Mouse (Mus musculus): ENCODE measurements around the gene Dnajc15. TPM values are rescaled to one million over a fixed set of nuclear protein-coding genes. Genes with fewer than 3 reads are reported as not detected.

Gene Dnajc15
- polyA plus RNA-seq, 1 experiment from 2014 or later, result 109 TPM

DNA sequence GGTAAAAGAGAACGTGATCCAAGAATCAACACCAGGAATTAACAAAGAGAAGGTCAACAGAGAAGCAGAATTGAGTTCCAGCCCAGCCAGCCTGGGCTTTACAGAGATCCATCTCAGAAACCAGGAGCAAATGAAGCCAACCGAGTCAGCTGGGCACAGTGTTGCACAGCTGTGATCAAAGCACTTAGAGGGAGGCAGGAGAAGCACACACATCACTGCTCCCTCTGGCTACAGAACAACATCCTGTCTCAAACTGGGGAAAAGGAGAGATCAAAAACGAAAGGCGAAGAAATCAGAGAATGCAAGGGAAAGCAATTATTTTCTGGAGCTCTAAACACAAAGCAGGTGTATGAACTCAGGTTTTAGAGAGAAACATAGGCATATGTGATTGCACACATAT is 28.7 kb downstream of the Dnajc15 start:
- Histone ChIP-seq H3K4me2 (ENCODE audit: low read length) (no peak overlapping the region), H3K27ac (ENCODE audit: low read depth) (no peak overlapping the region), H3K9me3 (ENCODE audit: control insufficient read depth, low read length) (no peaks in the 10 kb centered on the region), H3K4me3 (ENCODE audit: low read depth, low read length) (no peak overlapping the region), H3K9ac (ENCODE audit: low read length) (no peak overlapping the region), H3K36me3 (ENCODE audit: control insufficient read depth, insufficient read depth, low read length) (no peaks in the 10 kb centered on the region), H3K27me3 (replicated peaks; ENCODE audit: control insufficient read depth, insufficient read depth, low read length) (no peaks in the 10 kb centered on the region), H3K4me1 (replicated peaks; ENCODE audit: control insufficient read depth, insufficient read depth, low read length) (no peaks in the 10 kb centered on the region)
- DNase-seq (ENCODE audit: low spot score) (no peak), ATAC-seq (replicated peaks; ENCODE audit: low FRiP score, low TSS enrichment, low read depth) (no peak)
- 81% methylated on average over 4 of the region's 4 CpGs for WGBS

DNA sequence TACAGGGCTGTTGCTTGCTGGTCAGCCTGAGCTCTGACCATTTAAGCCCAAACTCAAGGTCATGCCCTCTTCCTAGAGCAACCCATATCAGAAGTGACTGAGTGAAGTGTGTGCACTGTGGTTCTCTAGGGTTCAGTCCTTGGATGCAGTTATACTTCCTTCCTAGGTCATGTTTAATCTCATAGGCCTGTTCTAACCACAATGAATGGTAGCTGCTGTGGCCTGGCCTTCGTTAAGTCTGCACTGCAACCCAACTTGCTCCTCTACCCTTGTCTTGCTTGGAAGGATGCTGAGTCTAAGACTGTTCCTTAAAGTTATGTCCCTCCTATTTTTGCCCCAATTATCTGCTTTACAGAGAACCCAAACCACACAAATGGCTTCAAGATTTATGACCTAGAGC is 29.4 kb downstream of the Dnajc15 start:
- 93% methylated on average over 1 of the region's 1 CpGs for WGBS
- H3K4me1 ChIP-seq (replicated peaks; ENCODE audit: control insufficient read depth, insufficient read depth, low read length), result no peaks in the 10 kb centered on the region
- H3K27ac ChIP-seq (ENCODE audit: low read depth), result no peak overlapping the region
- no peak overlapping the region for H3K9ac ChIP-seq (ENCODE audit: low read length)
- H3K9me3 ChIP-seq (ENCODE audit: control insufficient read depth, low read length), result no peaks in the 10 kb centered on the region
- DNase-seq (ENCODE audit: low spot score) (no peak), ATAC-seq (replicated peaks; ENCODE audit: low FRiP score, low TSS enrichment, low read depth) (no peak)
- no peaks in the 10 kb centered on the region for H3K27me3 ChIP-seq (replicated peaks; ENCODE audit: control insufficient read depth, insufficient read depth, low read length)
- no peak overlapping the region for H3K4me3 ChIP-seq (ENCODE audit: low read depth, low read length)
- H3K4me2 ChIP-seq (ENCODE audit: low read length), result no peak overlapping the region
- H3K36me3 ChIP-seq (ENCODE audit: control insufficient read depth, insufficient read depth, low read length), result no peaks in the 10 kb centered on the region

DNA sequence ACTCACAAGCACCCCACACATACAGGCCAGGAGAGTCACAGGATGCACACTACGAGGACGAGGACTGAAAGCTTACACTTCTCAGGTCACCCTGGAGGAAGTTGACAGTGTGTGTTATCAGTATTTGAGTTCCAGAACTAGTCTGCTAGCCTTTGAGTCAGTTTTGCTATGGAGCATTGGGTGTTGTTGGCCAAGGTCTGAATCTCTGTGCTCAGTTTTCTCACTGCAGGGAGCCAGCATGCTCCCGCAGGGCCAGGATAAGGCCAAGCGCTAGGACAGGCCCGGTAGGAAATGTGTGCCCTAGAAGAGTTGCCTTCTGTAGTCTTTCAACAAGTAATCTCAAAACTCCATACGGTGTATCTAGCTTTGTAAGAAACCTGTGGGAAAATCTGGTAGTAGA is 34.4 kb downstream of the Dnajc15 start:
- no peak overlapping the region for H3K4me3 ChIP-seq (ENCODE audit: low read depth, low read length)
- 82% methylated on average over 6 of the region's 6 CpGs for WGBS
- ATAC-seq (replicated peaks; ENCODE audit: low FRiP score, low TSS enrichment, low read depth), result no peak

DNA sequence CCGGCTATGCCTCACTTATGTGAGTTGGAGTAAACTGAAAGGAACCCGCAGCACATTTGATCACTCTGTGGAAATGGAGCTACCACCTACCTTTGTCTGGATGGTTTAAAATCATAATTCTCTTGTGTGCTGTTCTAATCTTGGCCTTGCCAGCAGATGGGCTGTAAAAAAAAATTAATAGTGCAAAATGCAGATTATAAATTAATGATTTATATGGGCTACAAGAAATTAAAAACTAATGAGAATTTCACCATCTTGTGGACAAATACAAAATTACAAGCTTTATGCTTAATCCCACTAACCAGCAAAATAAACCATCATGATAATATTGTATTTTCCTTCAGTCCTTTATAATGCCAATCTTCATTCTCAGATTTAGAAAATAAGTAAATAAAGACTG is 34.8 kb downstream of the Dnajc15 start:
- WGBS, result 93% methylated on average over 2 of the region's 2 CpGs
- no peak overlapping the region for H3K27ac ChIP-seq (ENCODE audit: low read depth)
- no peaks in the 10 kb centered on the region for H3K4me1 ChIP-seq (replicated peaks; ENCODE audit: control insufficient read depth, insufficient read depth, low read length)
- ATAC-seq (replicated peaks; ENCODE audit: low FRiP score, low TSS enrichment, low read depth) (no peak), DNase-seq (ENCODE audit: low spot score) (no peak)
- H3K9me3 ChIP-seq (ENCODE audit: control insufficient read depth, low read length), result no peaks in the 10 kb centered on the region
- no peak overlapping the region for H3K9ac ChIP-seq (ENCODE audit: low read length)
- H3K4me3 ChIP-seq (ENCODE audit: low read depth, low read length), result no peak overlapping the region
- H3K27me3 ChIP-seq (replicated peaks; ENCODE audit: control insufficient read depth, insufficient read depth, low read length), result no peaks in the 10 kb centered on the region
- no peaks in the 10 kb centered on the region for H3K36me3 ChIP-seq (ENCODE audit: control insufficient read depth, insufficient read depth, low read length)
- no peak overlapping the region for H3K4me2 ChIP-seq (ENCODE audit: low read length)

More for the DNA sequence above, 34.4 kb downstream of the Dnajc15 start:
- H3K9ac ChIP-seq (ENCODE audit: low read length), result no peak overlapping the region
- H3K36me3 ChIP-seq (ENCODE audit: control insufficient read depth, insufficient read depth, low read length), result no peaks in the 10 kb centered on the region
- no peaks in the 10 kb centered on the region for H3K4me1 ChIP-seq (replicated peaks; ENCODE audit: control insufficient read depth, insufficient read depth, low read length)
- H3K27me3 ChIP-seq (replicated peaks; ENCODE audit: control insufficient read depth, insufficient read depth, low read length), result no peaks in the 10 kb centered on the region
- no peak for DNase-seq (ENCODE audit: low spot score)
- no peak overlapping the region for H3K4me2 ChIP-seq (ENCODE audit: low read length)
- no peaks in the 10 kb centered on the region for H3K9me3 ChIP-seq (ENCODE audit: control insufficient read depth, low read length)
- no peak overlapping the region for H3K27ac ChIP-seq (ENCODE audit: low read depth)

DNA sequence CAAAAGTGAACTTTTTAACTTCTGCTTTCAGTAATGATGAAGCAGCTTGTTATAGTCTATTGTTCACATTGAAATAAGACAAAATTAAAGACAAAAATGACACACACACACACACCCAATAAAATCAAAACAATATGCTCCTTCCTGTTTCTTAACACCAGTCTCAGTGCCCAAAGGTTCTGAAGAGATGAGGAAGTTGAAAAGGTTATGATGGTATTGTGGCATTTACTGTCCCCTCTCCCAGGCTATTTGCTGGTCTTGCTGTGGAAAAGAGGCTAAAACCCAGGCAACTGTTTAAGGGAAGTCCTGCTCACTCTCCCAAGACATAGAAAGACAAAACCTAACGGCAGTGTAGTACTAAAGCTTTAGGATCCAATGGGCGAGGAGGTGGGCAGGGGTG is 38.1 kb downstream of the Dnajc15 start:
- Histone ChIP-seq H3K4me2 (ENCODE audit: low read length) (no peak overlapping the region), H3K27ac (ENCODE audit: low read depth) (no peak overlapping the region), H3K4me3 (ENCODE audit: low read depth, low read length) (no peak overlapping the region), H3K4me1 (replicated peaks; ENCODE audit: control insufficient read depth, insufficient read depth, low read length) (no peaks in the 10 kb centered on the region), H3K27me3 (replicated peaks; ENCODE audit: control insufficient read depth, insufficient read depth, low read length) (no peaks in the 10 kb centered on the region), H3K9me3 (ENCODE audit: control insufficient read depth, low read length) (no peaks in the 10 kb centered on the region), H3K36me3 (ENCODE audit: control insufficient read depth, insufficient read depth, low read length) (no peaks in the 10 kb centered on the region), H3K9ac (ENCODE audit: low read length) (no peak overlapping the region)
- ATAC-seq (replicated peaks; ENCODE audit: low FRiP score, low TSS enrichment, low read depth), result no peak
- WGBS, result 86% methylated on average over 2 of the region's 2 CpGs
- DNase-seq (ENCODE audit: low spot score), result no peak

DNA sequence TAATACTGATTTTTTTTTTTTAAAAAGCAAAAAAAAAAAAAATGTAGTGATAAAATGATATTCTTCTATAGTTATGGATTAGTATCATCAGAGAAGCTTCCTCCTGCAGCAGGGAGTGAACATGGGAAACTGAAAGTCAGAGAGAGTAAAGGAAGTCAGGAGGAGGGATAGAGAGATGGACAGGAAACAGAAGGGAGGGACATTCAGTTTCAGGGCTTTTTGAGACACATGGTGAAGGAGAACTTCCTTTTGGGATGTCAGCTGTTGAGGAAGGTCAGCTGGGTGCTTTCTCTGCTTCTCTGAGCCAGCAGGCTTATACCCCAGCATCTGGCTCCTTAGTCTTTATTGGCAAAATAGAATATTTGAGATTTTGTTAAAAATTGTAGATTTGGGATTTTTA is 42.6 kb downstream of the Dnajc15 start:
- no peak overlapping the region for H3K4me2 ChIP-seq (ENCODE audit: low read length)
- no peak for DNase-seq (ENCODE audit: low spot score)
- H3K4me1 ChIP-seq (replicated peaks; ENCODE audit: control insufficient read depth, insufficient read depth, low read length), result no peaks in the 10 kb centered on the region
- no peaks in the 10 kb centered on the region for H3K9me3 ChIP-seq (ENCODE audit: control insufficient read depth, low read length)
- H3K4me3 ChIP-seq (ENCODE audit: low read depth, low read length), result no peak overlapping the region
- no peak overlapping the region for H3K27ac ChIP-seq (ENCODE audit: low read depth)
- no peak overlapping the region for H3K9ac ChIP-seq (ENCODE audit: low read length)
- H3K27me3 ChIP-seq (replicated peaks; ENCODE audit: control insufficient read depth, insufficient read depth, low read length), result no peaks in the 10 kb centered on the region
- no peaks in the 10 kb centered on the region for H3K36me3 ChIP-seq (ENCODE audit: control insufficient read depth, insufficient read depth, low read length)
- ATAC-seq (replicated peaks; ENCODE audit: low FRiP score, low TSS enrichment, low read depth), result no peak

DNA sequence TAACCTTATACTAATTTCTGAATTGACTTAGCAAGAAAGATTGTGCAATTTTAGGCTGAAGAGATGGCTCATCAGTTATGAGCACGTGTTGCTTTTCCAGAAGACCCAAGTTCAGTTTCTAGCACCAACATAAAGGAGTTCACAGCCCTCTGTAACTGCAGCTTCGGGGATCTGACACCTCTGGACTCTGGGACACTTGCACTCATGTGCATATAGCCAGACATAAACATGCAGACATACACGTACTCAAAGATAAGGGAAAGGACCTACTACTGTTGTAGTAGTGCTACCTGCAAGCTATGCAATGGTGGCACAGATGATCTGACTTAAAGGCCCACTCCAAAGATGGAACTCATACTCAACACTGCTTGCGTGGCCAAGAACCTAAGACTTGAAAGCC is 43.0 kb downstream of the Dnajc15 start:
- no peaks in the 10 kb centered on the region for H3K4me1 ChIP-seq (replicated peaks; ENCODE audit: control insufficient read depth, insufficient read depth, low read length)
- DNase-seq (ENCODE audit: low spot score) (no peak), ATAC-seq (replicated peaks; ENCODE audit: low FRiP score, low TSS enrichment, low read depth) (no peak)
- H3K27ac ChIP-seq (ENCODE audit: low read depth), result no peak overlapping the region
- H3K36me3 ChIP-seq (ENCODE audit: control insufficient read depth, insufficient read depth, low read length), result no peaks in the 10 kb centered on the region
- H3K9ac ChIP-seq (ENCODE audit: low read length), result no peak overlapping the region
- 87% methylated on average over 4 of the region's 4 CpGs for WGBS
- H3K4me3 ChIP-seq (ENCODE audit: low read depth, low read length), result no peak overlapping the region
- no peaks in the 10 kb centered on the region for H3K27me3 ChIP-seq (replicated peaks; ENCODE audit: control insufficient read depth, insufficient read depth, low read length)
- H3K9me3 ChIP-seq (ENCODE audit: control insufficient read depth, low read length), result no peaks in the 10 kb centered on the region
- H3K4me2 ChIP-seq (ENCODE audit: low read length), result no peak overlapping the region

DNA sequence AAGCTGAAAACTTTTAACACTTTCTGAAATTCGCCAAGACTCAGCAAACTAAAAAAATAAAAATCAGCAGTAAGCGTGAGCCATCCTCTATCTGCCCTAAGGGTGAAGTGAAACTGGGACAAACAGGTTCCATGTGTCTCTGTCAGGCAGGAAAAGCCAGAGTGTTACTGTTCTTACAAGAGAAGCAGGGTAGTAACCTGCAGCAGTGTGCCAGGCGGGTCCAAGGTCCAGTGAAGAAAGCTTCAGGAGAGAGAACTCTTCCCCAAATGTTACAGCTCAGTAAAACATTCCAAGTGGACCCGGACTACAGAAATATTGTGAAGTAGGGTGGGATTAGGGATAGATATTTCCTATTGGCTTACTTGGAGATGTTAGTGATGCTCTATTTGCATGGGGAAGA is 45.3 kb downstream of the Dnajc15 start:
- no peak overlapping the region for H3K27ac ChIP-seq (ENCODE audit: low read depth)
- no peak overlapping the region for H3K4me2 ChIP-seq (ENCODE audit: low read length)
- H3K9ac ChIP-seq (ENCODE audit: low read length), result no peak overlapping the region
- 77% methylated on average over 4 of the region's 4 CpGs for WGBS
- H3K4me1 ChIP-seq (replicated peaks; ENCODE audit: control insufficient read depth, insufficient read depth, low read length), result no peaks in the 10 kb centered on the region
- ATAC-seq (replicated peaks; ENCODE audit: low FRiP score, low TSS enrichment, low read depth), result no peak
- no peaks in the 10 kb centered on the region for H3K9me3 ChIP-seq (ENCODE audit: control insufficient read depth, low read length)
- no peaks in the 10 kb centered on the region for H3K27me3 ChIP-seq (replicated peaks; ENCODE audit: control insufficient read depth, insufficient read depth, low read length)
- H3K4me3 ChIP-seq (ENCODE audit: low read depth, low read length), result no peak overlapping the region
- no peak for DNase-seq (ENCODE audit: low spot score)
- H3K36me3 ChIP-seq (ENCODE audit: control insufficient read depth, insufficient read depth, low read length), result 0 out of 2 replicates have a peak, but pooled peaks cover 4% of the 10 kb centered on the region

DNA sequence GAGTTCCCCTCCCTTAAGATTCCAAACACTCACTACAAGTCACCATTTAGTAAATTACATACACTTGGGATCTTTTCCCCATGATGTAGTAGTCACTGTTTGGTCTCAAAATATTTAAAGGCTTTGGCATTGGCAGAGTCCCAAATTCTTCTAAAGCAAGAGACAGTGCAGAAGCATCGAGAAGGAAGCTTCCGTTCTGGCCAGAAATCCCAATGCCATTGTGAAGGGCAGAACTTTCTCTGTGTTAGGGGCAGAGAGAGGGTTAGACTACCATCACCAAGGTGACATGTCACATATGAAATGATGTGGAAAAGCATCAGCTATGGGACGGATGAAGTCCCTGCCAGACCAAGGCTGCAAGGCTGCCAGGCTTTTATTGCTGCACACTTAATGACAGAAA is 49.0 kb downstream of the Dnajc15 start:
- no peak for ATAC-seq (replicated peaks; ENCODE audit: low FRiP score, low TSS enrichment, low read depth)

More for the DNA sequence above, 49.0 kb downstream of the Dnajc15 start:
- no peak for DNase-seq (ENCODE audit: low spot score)
- Histone ChIP-seq H3K4me1 (replicated peaks; ENCODE audit: control insufficient read depth, insufficient read depth, low read length) (no peaks in the 10 kb centered on the region), H3K27me3 (replicated peaks; ENCODE audit: control insufficient read depth, insufficient read depth, low read length) (no peaks in the 10 kb centered on the region), H3K9me3 (ENCODE audit: control insufficient read depth, low read length) (no peaks in the 10 kb centered on the region), H3K4me3 (ENCODE audit: low read depth, low read length) (no peak overlapping the region), H3K9ac (ENCODE audit: low read length) (no peak overlapping the region), H3K4me2 (ENCODE audit: low read length) (no peak overlapping the region), H3K36me3 (ENCODE audit: control insufficient read depth, insufficient read depth, low read length) (peaks cover 12% of the 10 kb centered on the region; the same call in 1 of the 2 replicates), H3K27ac (ENCODE audit: low read depth) (no peak overlapping the region)
- WGBS, result 48% methylated on average over 3 of the region's 3 CpGs
